Mouse (Mus musculus): ENCODE measurements around the gene Mdh2. TPM values are rescaled to one million over a fixed set of nuclear protein-coding genes. Genes with fewer than 3 reads are reported as not detected.
A peak's percentile ranks its signal among the peaks of the same experiment; 100 is the strongest.

Mdh2 gene
- polyA plus RNA-seq, 1 experiment from 2014 or later, result 302 TPM

GRCm38 (mm10) chr5:135834769-135835491 lies 56.6 kb downstream of the Mdh2 start:
- Histone ChIP-seq H3K9me3 (ENCODE audit: low read length) (no peaks in the 10 kb centered on the region), H3K27ac (ENCODE audit: low read length) (no peak overlapping the region), H3K4me2 (replicated peaks; ENCODE audit: low read depth, low read length) (peak overlapping the region; percentile 57), H3K27me3 (replicated peaks; ENCODE audit: insufficient read depth, low read length) (no peaks in the 10 kb centered on the region), H3K4me3 (ENCODE audit: low read depth, low read length) (peak overlapping the region; percentile 10; the same call in 1 of the 2 replicates), H3K4me1 (ENCODE audit: insufficient read depth, low read depth, low read length) (peaks cover 4% of the 10 kb centered on the region; the same call in 1 of the 2 replicates), H3K9ac (replicated peaks; ENCODE audit: low read depth) (no peak overlapping the region), H3K36me3 (ENCODE audit: insufficient read depth, low read length) (no peaks in the 10 kb centered on the region)
- TF ChIP-seq CTCF (IDR thresholded peaks at IDR 0.05) (no peak), EP300 (IDR thresholded peaks at IDR 0.05) (no peak)
- DNase-seq (ENCODE audit: low spot score), result peak; percentile 60
- ATAC-seq, result peak; percentile 80
- 1% methylated on average over 46 of the region's 47 CpGs for WGBS

DNA sequence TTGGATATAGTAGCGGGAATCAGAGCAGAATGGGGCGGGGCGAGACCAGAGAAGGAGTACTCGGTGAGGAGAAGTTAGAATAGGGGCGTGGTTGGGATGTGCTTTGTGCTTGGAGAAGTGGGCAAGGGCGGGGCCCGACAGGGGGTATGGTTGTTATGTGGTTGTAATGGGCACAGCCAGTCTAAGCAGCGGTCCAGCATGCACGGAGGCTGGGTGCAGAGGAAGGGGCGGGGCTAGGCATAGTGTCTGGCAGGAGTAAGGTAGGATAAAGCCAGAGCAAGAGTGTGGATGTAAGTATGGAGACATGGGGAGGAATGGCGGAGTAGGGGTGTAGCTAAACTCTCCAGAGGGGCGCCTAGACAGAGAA lies 57.2 kb downstream of the Mdh2 start:
- ATAC-seq, result peak; percentile 26
- H3K9ac ChIP-seq (replicated peaks; ENCODE audit: low read depth), result no peak overlapping the region
- H3K27me3 ChIP-seq (replicated peaks; ENCODE audit: insufficient read depth, low read length), result no peaks in the 10 kb centered on the region
- H3K4me1 ChIP-seq (ENCODE audit: insufficient read depth, low read depth, low read length), result peaks cover 4% of the 10 kb centered on the region; the same call in 1 of the 2 replicates
- 5% methylated on average over 12 of the region's 12 CpGs for WGBS
- peak overlapping the region; percentile 57 for H3K4me2 ChIP-seq (replicated peaks; ENCODE audit: low read depth, low read length)
- H3K4me3 ChIP-seq (ENCODE audit: low read depth, low read length), result peak overlapping the region; percentile 10; the same call in 1 of the 2 replicates
- H3K36me3 ChIP-seq (ENCODE audit: insufficient read depth, low read length), result no peaks in the 10 kb centered on the region
- no peaks in the 10 kb centered on the region for H3K9me3 ChIP-seq (ENCODE audit: low read length)
- H3K27ac ChIP-seq (ENCODE audit: low read length), result no peak overlapping the region
- no peak for DNase-seq (ENCODE audit: low spot score)
- no peak for TF ChIP-seq CTCF (IDR thresholded peaks at IDR 0.05)
- no peak for TF ChIP-seq EP300 (IDR thresholded peaks at IDR 0.05)

DNA sequence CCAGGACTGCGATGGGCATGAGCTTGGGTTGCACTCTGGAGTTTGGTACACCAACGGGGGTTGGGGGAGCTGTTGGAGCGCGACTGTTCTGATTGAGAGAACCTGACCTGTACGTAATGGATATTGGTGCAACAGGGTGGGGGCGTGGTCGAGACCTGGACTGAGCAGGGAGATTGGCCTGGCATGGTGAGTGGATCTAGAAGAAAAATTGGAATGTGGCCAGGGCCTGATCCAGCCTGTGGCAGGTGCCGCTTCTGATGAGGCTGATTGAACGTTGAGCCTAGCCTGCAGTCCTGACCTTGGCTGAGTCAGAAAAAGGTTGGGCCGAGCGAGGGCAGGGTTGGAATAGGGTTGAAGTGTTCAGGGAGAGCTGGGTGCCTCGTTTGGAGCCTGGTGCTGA lies 57.7 kb downstream of the Mdh2 start:
- no peak for TF ChIP-seq CTCF (IDR thresholded peaks at IDR 0.05)
- no peak for TF ChIP-seq EP300 (IDR thresholded peaks at IDR 0.05)
- Histone ChIP-seq H3K4me2 (replicated peaks; ENCODE audit: low read depth, low read length) (no peak overlapping the region), H3K9ac (replicated peaks; ENCODE audit: low read depth) (no peak overlapping the region), H3K27ac (ENCODE audit: low read length) (no peak overlapping the region), H3K27me3 (replicated peaks; ENCODE audit: insufficient read depth, low read length) (no peaks in the 10 kb centered on the region), H3K4me1 (ENCODE audit: insufficient read depth, low read depth, low read length) (peaks cover 4% of the 10 kb centered on the region; the same call in 1 of the 2 replicates), H3K4me3 (ENCODE audit: low read depth, low read length) (no peak overlapping the region), H3K9me3 (ENCODE audit: low read length) (no peaks in the 10 kb centered on the region), H3K36me3 (ENCODE audit: insufficient read depth, low read length) (no peaks in the 10 kb centered on the region)
- ATAC-seq (no peak), DNase-seq (ENCODE audit: low spot score) (no peak)
- 20% methylated on average over 12 of the region's 12 CpGs for WGBS

Small RNAs within 50 kb of the gene (microRNA-seq; reads per million reads assigned to microRNA genes)
- gene Gm23268 (not detected), gene Mir7034 (not detected)

Other genes with a start within 250 kb of the Mdh2 start
- gene Hip1, start 233.4 kb upstream of the Mdh2 start, polyA plus RNA-seq (2015; fragmentation: Nextera tagmentation; extraction: Ambion mirVana), result 17.7 and 20.8 TPM in 2 replicates
- not detected in 2 replicates for gene Ccl26, start 214.9 kb upstream of the Mdh2 start, polyA plus RNA-seq (2015; fragmentation: Nextera tagmentation; extraction: Ambion mirVana)
- gene Ccl24, start 205.4 kb upstream of the Mdh2 start, polyA plus RNA-seq (2015; fragmentation: Nextera tagmentation; extraction: Ambion mirVana), result 0.71 and 0.84 TPM in 2 replicates
- gene Rhbdd2, start 145.9 kb upstream of the Mdh2 start, polyA plus RNA-seq (2015; fragmentation: Nextera tagmentation; extraction: Ambion mirVana), result 24.7 and 25.8 TPM in 2 replicates
- gene Por, start 108.4 kb upstream of the Mdh2 start, polyA plus RNA-seq (2015; fragmentation: Nextera tagmentation; extraction: Ambion mirVana), result 130 and 135 TPM in 2 replicates
- gene Tmem120a, start 34.0 kb upstream of the Mdh2 start, polyA plus RNA-seq (2015; fragmentation: Nextera tagmentation; extraction: Ambion mirVana), result 44.0 and 45.2 TPM in 2 replicates
- gene Styxl1, start 95 bp upstream of the Mdh2 start, polyA plus RNA-seq (2015; fragmentation: Nextera tagmentation; extraction: Ambion mirVana), result 1.7 TPM in 2 replicates
- gene Srrm3, start 28.4 kb downstream of the Mdh2 start, polyA plus RNA-seq (2015; fragmentation: Nextera tagmentation; extraction: Ambion mirVana), result 0.05 TPM in 1 of 2 replicates, not detected in the other
- gene Hspb1, start 109.4 kb downstream of the Mdh2 start, polyA plus RNA-seq (2015; fragmentation: Nextera tagmentation; extraction: Ambion mirVana), result 198 and 248 TPM in 2 replicates
- 75.5 and 87.5 TPM in 2 replicates for gene Ywhag, start 156.1 kb downstream of the Mdh2 start, polyA plus RNA-seq (2015; fragmentation: Nextera tagmentation; extraction: Ambion mirVana)
- gene Ssc4d, start 196.1 kb downstream of the Mdh2 start, polyA plus RNA-seq (2015; fragmentation: Nextera tagmentation; extraction: Ambion mirVana), result 1.8 and 2.5 TPM in 2 replicates
- 0.24 and 0.35 TPM in 2 replicates for gene Zp3, start 201.6 kb downstream of the Mdh2 start, polyA plus RNA-seq (2015; fragmentation: Nextera tagmentation; extraction: Ambion mirVana)
- 18.9 and 21.6 TPM in 2 replicates for gene Dtx2, start 216.3 kb downstream of the Mdh2 start, polyA plus RNA-seq (2015; fragmentation: Nextera tagmentation; extraction: Ambion mirVana)

Measured in lung, postnatal 0 days (tissue).